34 mouse cellular contexts compared by ENCODE assay signal in genomic region chr7:30028572-30028971, GRCm38 (mm10).
"Had no signal": no experiment of that assay in that cellular context is flagged by ENCODE, and none has a peak within 500 bp of the region (broad histone marks: within the 10 kb centered on the region; RNA-seq: fewer than 3 reads in every experiment).

No protein-coding gene starts in this region.

- H3K4me1 ChIP-seq: heart, embryonic 13.5 days; hindbrain, embryonic 12.5 days; hindbrain, embryonic 13.5 days; hindbrain, embryonic 15.5 days; intestine, embryonic 15.5 days; kidney, embryonic 15.5 days had no signal

- H3K9ac ChIP-seq: heart, embryonic 13.5 days; heart, embryonic 15.5 days; hindbrain, embryonic 12.5 days; hindbrain, embryonic 13.5 days; hindbrain, embryonic 14.5 days; hindbrain, embryonic 15.5 days; intestine, embryonic 15.5 days; kidney, embryonic 15.5 days had no signal

- H3K27ac ChIP-seq: heart, embryonic 13.5 days; heart, embryonic 15.5 days; hindbrain, embryonic 10.5 days; hindbrain, embryonic 12.5 days; hindbrain, embryonic 13.5 days; hindbrain, embryonic 14.5 days; hindbrain, embryonic 15.5 days; hindbrain, postnatal 0 days; intestine, embryonic 15.5 days; kidney, embryonic 15.5 days; kidney, postnatal 0 days; layer of hippocampus, adult 2 months; left cerebral cortex, adult 2 months had no signal

- H3K4me3 ChIP-seq: heart, embryonic 13.5 days; heart, embryonic 15.5 days; hindbrain, embryonic 10.5 days; hindbrain, embryonic 12.5 days; hindbrain, embryonic 13.5 days; hindbrain, embryonic 15.5 days; intestine, embryonic 15.5 days; kidney, embryonic 15.5 days; layer of hippocampus, adult 2 months; left cerebral cortex, adult 2 months had no signal

- H3K4me2 ChIP-seq: heart, embryonic 11.5 days; heart, embryonic 13.5 days; heart, embryonic 15.5 days; hindbrain, embryonic 12.5 days; hindbrain, embryonic 13.5 days; hindbrain, embryonic 14.5 days; hindbrain, embryonic 15.5 days; intestine, embryonic 15.5 days; kidney, embryonic 15.5 days had no signal

- DNase-seq: heart, postnatal 10 days; heart, postnatal 14 days; heart, postnatal 36 days; heart, postnatal 4 days; kidney, adult 11 months; kidney, adult 18-20 months; kidney, adult 2 months; kidney, adult 8-10 months; kidney, adult 9 months; kidney, postnatal 10 days; kidney, postnatal 14 days; kidney, postnatal 25 days; kidney, postnatal 36 days; kidney, postnatal 4 days; layer of hippocampus, adult 9-11 months; layer of hippocampus, postnatal 36 days had no signal

- H3K27me3 ChIP-seq: heart, embryonic 13.5 days; heart, embryonic 15.5 days; hindbrain, embryonic 12.5 days; hindbrain, embryonic 13.5 days; hindbrain, embryonic 15.5 days; intestine, embryonic 15.5 days; kidney, embryonic 15.5 days had no signal

- H3K9me3 ChIP-seq: heart, embryonic 13.5 days; heart, embryonic 15.5 days; hindbrain, embryonic 10.5 days; hindbrain, embryonic 12.5 days; hindbrain, embryonic 13.5 days; hindbrain, embryonic 15.5 days; intestine, embryonic 15.5 days; kidney, embryonic 15.5 days had no signal

- ATAC-seq: hindbrain, embryonic 16.5 days; hindbrain, postnatal 0 days; inflammation-experienced regulatory T-cells, adult 6 months; intestine, embryonic 15.5 days; intestine, embryonic 16.5 days; intestine, postnatal 0 days had no signal
